Comparison of ENCODE assay signal across 8 mouse cellular contexts in genomic region chr3:97585383-97586160, GRCm38 (mm10). TPM values are rescaled to one million over a fixed set of nuclear protein-coding genes. Genes with fewer than 3 reads are reported as not detected.
A peak's percentile ranks its signal among the peaks of the same experiment; 100 is the strongest.
DNase-seq lines count a peak whose midpoint lies in the region; ATAC-seq and TF ChIP-seq lines count a peak whose summit lies in the region.

No protein-coding gene starts in this region.

- H3K36me3 ChIP-seq in ES-E14 (ENCODE audit: control insufficient read depth, insufficient read depth, low read length, poor library complexity, severe bottlenecking): peaks cover 32% of the 10 kb centered on the region
- H3K36me3 ChIP-seq in forebrain, embryonic 13.5 days (ENCODE audit: poor library complexity, severe bottlenecking): peaks cover 19% of the 10 kb centered on the region; the same call in 1 of the 2 replicates
- peaks cover 34% of the 10 kb centered on the region for H3K36me3 ChIP-seq in lung, embryonic 14.5 days (ENCODE audit: insufficient read depth)

- 66% methylated on average over 18 of the region's 18 CpGs for WGBS in forebrain, embryonic 13.5 days
- 52% methylated on average over 18 of the region's 18 CpGs for WGBS in lung, embryonic 14.5 days

- no peaks in the 10 kb centered on the region for H3K9me3 ChIP-seq in ES-E14 (ENCODE audit: control insufficient read depth, insufficient read depth, low read depth, low read length)
- no peaks in the 10 kb centered on the region for H3K9me3 ChIP-seq in forebrain, embryonic 13.5 days (replicated peaks)
- H3K9me3 ChIP-seq in lung, embryonic 14.5 days (ENCODE audit: low read depth, low read length): no peaks in the 10 kb centered on the region

- H3K4me2 ChIP-seq in forebrain, embryonic 13.5 days: no peak overlapping the region
- no peak overlapping the region for H3K4me2 ChIP-seq in lung, embryonic 14.5 days

- peak; percentile 90 for TF ChIP-seq CTCF in lung, embryonic 14.5 days (IDR thresholded peaks at IDR 0.05; ENCODE audit: low read depth)

- H3K9ac ChIP-seq in ES-E14 (ENCODE audit: insufficient read depth, low read depth, low read length, poor library complexity, severe bottlenecking): no peak overlapping the region
- H3K9ac ChIP-seq in forebrain, embryonic 13.5 days: no peak overlapping the region
- no peak overlapping the region for H3K9ac ChIP-seq in lung, embryonic 14.5 days

- peak; percentile 78 for DNase-seq in ES-E14 (ENCODE audit: low read depth, low spot score)
- DNase-seq in heart, postnatal 4 days: peak; percentile 83
- DNase-seq in layer of hippocampus, adult 18-20 months (ENCODE audit: low spot score in 2 of 2): peak; percentile 71 to 92
- peak; percentile 96 for DNase-seq in lung, embryonic 14.5 days
- peak; percentile 69 for DNase-seq in ovary, postnatal 14 days (ENCODE audit: low spot score)
- DNase-seq in thymus, postnatal 0 days (ENCODE audit: low spot score): peak; percentile 77

- no peak overlapping the region for H3K4me3 ChIP-seq in ES-E14 (ENCODE audit: insufficient read depth in 1 of 2, low read depth in 1 of 2, low read length in 2 of 2, poor library complexity in 1 of 2, severe bottlenecking in 1 of 2)
- H3K4me3 ChIP-seq in forebrain, embryonic 13.5 days: no peak overlapping the region
- no peak overlapping the region for H3K4me3 ChIP-seq in lung, embryonic 14.5 days (ENCODE audit: low read depth, low read length)

- in situ Hi-C loops in ES-E14 (cut with MboI; ENCODE audit: low sequenced_read_pairs in 2 of 2, unreplicated experiment in 2 of 2): no loop called here

- no peak overlapping the region for H3K27ac ChIP-seq in ES-E14 (ENCODE audit: insufficient read depth, low read depth, low read length, poor library complexity, severe bottlenecking)
- no peak overlapping the region for H3K27ac ChIP-seq in forebrain, embryonic 13.5 days
- H3K27ac ChIP-seq in lung, embryonic 14.5 days (ENCODE audit: low read depth): no peak overlapping the region

- ATAC-seq in cerebellum, adult (ENCODE audit: insufficient number of reproducible peaks, low FRiP score, low TSS enrichment): peak; percentile 43
- peak; percentile 93 for ATAC-seq in forebrain, embryonic 13.5 days
- ATAC-seq in lung, embryonic 14.5 days (ENCODE audit: insufficient read depth): peak; percentile 70

- H3K27me3 ChIP-seq in forebrain, embryonic 13.5 days: no peaks in the 10 kb centered on the region
- no peaks in the 10 kb centered on the region for H3K27me3 ChIP-seq in lung, embryonic 14.5 days (ENCODE audit: insufficient read depth, low read length)

- H3K4me1 ChIP-seq in ES-E14 (ENCODE audit: control insufficient read depth in 2 of 2, insufficient read depth in 2 of 2, low read length in 2 of 2, poor library complexity in 1 of 2): no peaks in the 10 kb centered on the region
- no peaks in the 10 kb centered on the region for H3K4me1 ChIP-seq in forebrain, embryonic 13.5 days
- H3K4me1 ChIP-seq in lung, embryonic 14.5 days (ENCODE audit: insufficient read depth): no peaks in the 10 kb centered on the region

TF ChIP-seq in ES-E14, 5 proteins besides CTCF, POLR2A, EP300 and RAD21:
- TF ChIP-seq ZNF384 (IDR thresholded peaks at IDR 0.05; ENCODE audit: low read depth, low read length) (no peak), ZC3H11A (IDR thresholded peaks at IDR 0.05; ENCODE audit: borderline replicate concordance, low read depth, low read length) (peak; percentile 51; the same call in 1 of the 2 replicates), CHD2 (IDR thresholded peaks at IDR 0.05; ENCODE audit: low read depth, low read length) (no peak)

RNA-seq across cellular contexts. Expression of gene Chd1l, which starts 24.4 kb away (rescaled TPM):
- 25.8 and 31.1 TPM in 2 replicates for total RNA-seq in ES-E14 (2012; rRNA removed)
- polyA plus RNA-seq in forebrain, embryonic 13.5 days (2015; fragmentation: Nextera tagmentation; extraction: Ambion mirVana): 10.6 and 11.9 TPM in 2 replicates
- total RNA-seq in heart, postnatal 4 days (2021): 10 to 100 TPM; 17.7 to 18.7 TPM
- total RNA-seq in layer of hippocampus, adult 18-20 months (2021): 10 to 100 TPM; 10.8 to 11.6 TPM
- 16.5 and 16.6 TPM in 2 replicates for polyA plus RNA-seq in lung, embryonic 14.5 days (2014; fragmentation: Nextera tagmentation; extraction: Ambion mirVana)
- 30.1 and 33.9 TPM in 2 replicates for polyA plus RNA-seq in thymus, postnatal 0 days (2015; fragmentation: Nextera tagmentation; extraction: Ambion mirVana)

RNA-seq across cellular contexts. Expression of gene Fmo5, which starts 43.0 kb away (rescaled TPM):
- total RNA-seq in ES-E14 (2012; rRNA removed): 0.27 and 0.90 TPM in 2 replicates
- polyA plus RNA-seq in forebrain, embryonic 13.5 days (2015; fragmentation: Nextera tagmentation; extraction: Ambion mirVana): 0.39 and 0.43 TPM in 2 replicates
- total RNA-seq in heart, postnatal 4 days (2021): 1 to 10 TPM; 4.9 TPM
- 1 to 10 TPM; 4.4 to 6.7 TPM for total RNA-seq in layer of hippocampus, adult 18-20 months (2021)
- polyA plus RNA-seq in lung, embryonic 14.5 days (2014; fragmentation: Nextera tagmentation; extraction: Ambion mirVana): 1.2 and 1.4 TPM in 2 replicates
- 4.1 and 4.3 TPM in 2 replicates for polyA plus RNA-seq in thymus, postnatal 0 days (2015; fragmentation: Nextera tagmentation; extraction: Ambion mirVana)

Comparison
In these comparisons a context has a peak if more than half of its experiments do, and no peak if none do; other contexts are left out.
1. ATAC-seq: peak in every context shown above with its lines; median percentile 93 in forebrain, embryonic 13.5 days; 70 in lung, embryonic 14.5 days; 43 in cerebellum, adult.